Mouse (Mus musculus) C2C12 (cell line): ENCODE results near the gene Omp. TPM values are rescaled to one million over a fixed set of nuclear protein-coding genes. Genes with fewer than 3 reads are reported as not detected.
"Not testable (repeated sequence)": the region's sequence is repeated elsewhere in the genome, so short reads cannot be mapped to it uniquely, and the experiment has no call there.

Experiments used
- H3K27me3 ChIP-seq: one replicate; pipeline ENCODE4 v1.6.1; 2011; ENCODE audit not compliant: control insufficient read depth, insufficient read depth, insufficient read length
- H3K36me3 ChIP-seq: one replicate; pipeline ENCODE4 v1.6.1; 2011; ENCODE audit not compliant: control insufficient read depth, insufficient read depth
- H3K4me3 ChIP-seq: one replicate; pipeline ENCODE4 v1.5.1; 2011; ENCODE audit warnings: mild to moderate bottlenecking, control low read depth; ENCODE audit not compliant: poor library complexity, insufficient read depth, severe bottlenecking
- H3K79me2 ChIP-seq: one replicate; pipeline ENCODE4 v1.6.1; 2011; ENCODE audit not compliant: control insufficient read depth, insufficient read depth
- H3K79me3 ChIP-seq: one replicate; pipeline ENCODE4 v1.6.1; 2011; ENCODE audit warnings: low read depth, control low read depth
- H3ac ChIP-seq: one replicate; pipeline ENCODE3; 2011; ENCODE audit warnings: low read depth; ENCODE audit not compliant: control insufficient read depth, insufficient read length
- CEBPB ChIP-seq: IDR thresholded peaks from one replicate; pipeline ENCODE4 v1.6.1; 2011; ENCODE audit warnings: low read depth, mild to moderate bottlenecking, control low read depth, moderate library complexity
- CTCF ChIP-seq: IDR thresholded peaks from one replicate; pipeline ENCODE4 v1.5.1; 2011; ENCODE audit not compliant: control insufficient read depth, insufficient read depth, insufficient read length
- FOSL1 ChIP-seq: IDR thresholded peaks from one replicate; pipeline ENCODE4 v1.8.0; 2011; ENCODE audit warnings: mild to moderate bottlenecking, low read length; ENCODE audit not compliant: poor library complexity, insufficient read depth, severe bottlenecking
- MAX ChIP-seq: IDR thresholded peaks from one replicate; pipeline ENCODE4 v1.6.1; 2011; ENCODE audit warnings: mild to moderate bottlenecking, control low read depth
- MYOD1 ChIP-seq: IDR thresholded peaks from one replicate; pipeline ENCODE4 v1.6.1; 2011; ENCODE audit warnings: low read depth; ENCODE audit not compliant: control insufficient read depth, insufficient read length
- MYOG ChIP-seq: IDR thresholded peaks from one replicate; pipeline ENCODE4 v1.6.1; 2011; ENCODE audit not compliant: control insufficient read depth, insufficient read length; ENCODE audit errors: extremely low read depth
- USF1 ChIP-seq: IDR thresholded peaks from one replicate; pipeline ENCODE4 v1.6.1; 2011; ENCODE audit warnings: low read depth, mild to moderate bottlenecking, control low read depth, moderate library complexity
- polyA plus RNA-seq: library from polyadenylated mRNA; unstranded; fragments of >200 nt; fragmentation: generic; extraction: Trizol; gene quantifications from one replicate; pipeline ENCODE4 v1.2.1, GENCODE M21; 2012; ENCODE audit warnings: missing spikeins

The Omp gene
- polyA plus RNA-seq, 1 experiment: 0.40 TPM

DNA sequence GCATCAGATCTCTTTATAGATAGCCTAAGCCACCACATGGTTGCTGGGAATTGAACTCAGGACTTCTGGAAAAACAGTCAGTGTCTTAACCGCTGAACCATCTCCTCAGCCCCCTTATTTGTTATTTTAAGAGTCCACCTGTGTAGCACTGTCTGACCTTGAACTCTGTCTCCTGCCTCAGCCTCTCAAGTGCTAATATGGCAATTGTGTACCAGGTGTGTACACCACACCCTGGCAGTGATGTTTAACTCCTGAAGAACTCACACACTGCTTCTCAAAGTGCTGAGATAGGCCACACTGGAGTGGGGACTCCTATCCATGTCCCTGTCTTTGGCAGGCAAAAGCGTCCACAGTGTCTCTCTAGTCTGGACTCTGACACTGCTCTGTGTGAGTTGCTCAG lies 43.4 kb upstream of the Omp start:
- no peaks in the 10 kb centered on the region for H3K79me3 ChIP-seq
- H3K27me3 ChIP-seq: peaks cover 8% of the 10 kb centered on the region
- TF ChIP-seq USF1: no peak
- no peak for TF ChIP-seq FOSL1
- TF ChIP-seq MAX: no peak
- no peak for TF ChIP-seq MYOD1
- no peak for TF ChIP-seq CTCF
- TF ChIP-seq CEBPB: no peak
- no peak for TF ChIP-seq MYOG
- no peaks in the 10 kb centered on the region for H3K79me2 ChIP-seq
- H3K36me3 ChIP-seq: no peaks in the 10 kb centered on the region
- H3K4me3 ChIP-seq: no peak overlapping the region
- no peak overlapping the region for H3ac ChIP-seq

DNA sequence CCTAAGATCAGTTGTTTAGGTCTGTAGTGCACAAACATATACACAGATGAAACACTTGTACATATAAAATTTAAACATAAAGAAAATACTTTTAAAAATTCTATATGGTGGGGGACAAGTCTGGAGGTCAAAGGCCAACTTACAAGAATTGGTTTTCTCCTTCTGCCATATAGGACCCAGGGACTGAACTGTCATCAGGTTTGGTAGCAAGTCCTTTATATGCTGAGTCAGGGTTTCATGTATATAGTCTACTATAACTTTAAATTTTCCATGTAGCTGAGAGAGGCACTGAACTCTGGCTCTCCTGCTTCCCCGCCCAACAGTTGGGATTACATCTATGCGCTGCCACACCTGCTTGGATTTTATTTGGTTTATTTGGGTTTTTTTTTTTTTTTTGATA lies 42.9 kb upstream of the Omp start:
- Histone ChIP-seq H3K27me3 (peaks cover 4% of the 10 kb centered on the region), H3K36me3 (no peaks in the 10 kb centered on the region), H3K79me3 (no peaks in the 10 kb centered on the region), H3K79me2 (no peaks in the 10 kb centered on the region), H3K4me3 (no peak overlapping the region), H3ac (no peak overlapping the region)
- TF ChIP-seq FOSL1 (no peak), USF1 (no peak), MYOD1 (no peak), CEBPB (no peak), CTCF (no peak), MAX (no peak), MYOG (no peak)

DNA sequence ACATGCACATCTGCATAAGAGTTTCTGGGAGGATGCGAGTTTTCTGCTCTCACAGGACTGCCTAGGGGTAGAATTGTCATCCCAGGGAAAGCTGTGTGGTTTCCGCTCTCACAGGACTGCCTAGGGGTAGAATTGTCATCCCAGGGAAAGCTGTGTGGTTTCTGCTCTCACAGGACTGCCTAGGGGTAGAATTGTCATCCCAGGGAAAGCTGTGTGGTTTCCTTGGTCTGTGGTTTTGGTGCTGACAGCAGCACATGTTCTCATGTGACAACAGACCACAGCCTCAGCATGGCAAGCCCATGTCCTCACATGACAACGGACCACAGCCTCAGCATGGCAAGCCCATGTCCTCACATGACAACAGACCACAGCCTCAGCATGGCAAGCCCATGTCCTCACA lies 42.0 kb upstream of the Omp start:
- not testable (repeated sequence) for H3K27me3 ChIP-seq, H3K36me3 ChIP-seq

DNA sequence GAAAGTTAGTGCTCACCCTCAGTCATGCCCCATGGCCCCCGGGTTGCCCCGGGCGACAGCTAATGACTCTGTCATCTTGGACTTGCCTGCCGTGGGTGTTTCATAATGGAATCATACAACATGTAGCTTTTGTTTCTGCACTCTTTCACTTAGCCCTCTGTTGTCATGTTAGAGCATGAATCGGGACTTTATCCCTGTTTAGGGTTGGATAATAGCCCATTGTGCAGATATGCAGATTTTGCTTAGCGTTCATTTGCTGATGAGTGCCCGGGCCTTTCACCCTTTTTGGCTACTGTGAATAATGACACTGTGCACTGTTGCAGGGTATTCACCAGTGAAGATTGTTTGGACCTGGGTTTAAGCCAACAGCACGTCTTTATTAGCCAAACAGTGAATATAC lies 41.3 kb upstream of the Omp start:
- Histone ChIP-seq H3K79me3 (no peaks in the 10 kb centered on the region), H3K36me3 (no peaks in the 10 kb centered on the region), H3ac (no peak overlapping the region), H3K79me2 (no peaks in the 10 kb centered on the region), H3K27me3 (no peaks in the 10 kb centered on the region), H3K4me3 (no peak overlapping the region)
- no peak for TF ChIP-seq CTCF
- TF ChIP-seq CEBPB: no peak
- no peak for TF ChIP-seq MYOG
- TF ChIP-seq MYOD1: no peak
- TF ChIP-seq USF1: no peak
- no peak for TF ChIP-seq FOSL1
- TF ChIP-seq MAX: no peak

More for the DNA sequence above, 42.0 kb upstream of the Omp start:
- H3K79me3 ChIP-seq, H3K4me3 ChIP-seq, H3ac ChIP-seq, H3K79me2 ChIP-seq: not testable (repeated sequence)

DNA sequence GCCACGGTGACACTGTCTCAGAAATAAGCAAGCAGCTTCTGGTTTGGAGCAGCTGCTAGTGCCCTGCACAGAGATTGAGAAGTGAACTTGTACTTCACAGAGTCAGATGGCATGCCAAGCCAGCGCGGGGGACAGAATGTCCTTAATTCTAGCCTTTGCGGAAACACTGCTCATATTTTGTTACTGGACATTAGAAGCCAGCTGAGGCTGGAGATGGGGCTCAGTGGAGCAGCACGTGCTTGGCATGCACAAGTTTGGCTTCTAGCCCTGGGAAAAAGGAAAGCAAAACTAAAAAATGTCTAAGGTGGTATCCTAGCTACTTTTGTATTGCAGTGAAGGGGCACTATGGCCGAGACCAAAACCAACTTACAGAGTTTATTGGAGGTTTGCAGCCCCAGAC lies 40.0 kb upstream of the Omp start:
- H3K79me2 ChIP-seq: no peaks in the 10 kb centered on the region
- no peak overlapping the region for H3K4me3 ChIP-seq

DNA sequence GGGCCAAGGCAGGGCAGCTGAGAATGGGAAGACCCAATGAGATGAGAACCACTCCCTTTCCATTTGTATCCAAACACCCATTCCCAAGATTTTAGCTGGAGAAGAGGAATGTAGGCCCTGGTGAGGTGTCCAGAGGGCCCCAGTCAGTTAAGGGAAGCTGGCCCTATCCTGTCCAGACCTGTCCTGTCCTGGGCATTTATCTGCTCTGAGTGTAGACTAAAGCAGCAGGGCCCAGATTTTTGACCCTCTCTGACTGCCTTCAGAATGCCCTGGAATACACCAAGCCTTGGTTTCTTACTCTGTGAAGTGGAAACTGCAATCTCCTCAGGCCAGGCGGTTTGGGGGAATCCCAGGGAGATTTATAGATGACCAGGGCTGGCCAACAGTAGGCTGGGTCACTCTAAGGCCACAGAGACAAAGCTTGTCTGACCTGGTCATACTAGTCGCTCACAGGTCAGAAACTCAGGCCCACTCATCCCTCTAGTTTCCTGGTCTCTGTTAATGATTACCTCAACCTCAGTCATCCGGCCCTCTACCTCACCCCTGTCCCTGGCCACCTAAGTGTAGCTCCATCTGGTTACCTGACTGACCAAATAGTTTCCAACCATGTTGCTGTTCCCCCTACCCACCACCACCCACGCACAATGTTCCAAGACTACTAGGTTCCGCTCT lies 33.4 kb upstream of the Omp start:
- H3K27me3 ChIP-seq: no peaks in the 10 kb centered on the region
- peak overlapping the region; percentile 85 for H3ac ChIP-seq
- TF ChIP-seq MYOD1 (no peak), CEBPB (no peak), MAX (no peak), FOSL1 (no peak), CTCF (no peak), MYOG (no peak), USF1 (no peak)
- no peaks in the 10 kb centered on the region for H3K36me3 ChIP-seq
- no peaks in the 10 kb centered on the region for H3K79me3 ChIP-seq
- peak overlapping the region; percentile 34 for H3K4me3 ChIP-seq
- H3K79me2 ChIP-seq: no peaks in the 10 kb centered on the region

More for the DNA sequence above, 40.0 kb upstream of the Omp start:
- no peak for TF ChIP-seq MYOD1
- no peak for TF ChIP-seq CTCF
- no peak for TF ChIP-seq CEBPB
- no peak for TF ChIP-seq MYOG
- no peak for TF ChIP-seq FOSL1
- no peak for TF ChIP-seq MAX
- no peak for TF ChIP-seq USF1
- H3K36me3 ChIP-seq: no peaks in the 10 kb centered on the region
- H3ac ChIP-seq: no peak overlapping the region
- H3K27me3 ChIP-seq: no peaks in the 10 kb centered on the region
- H3K79me3 ChIP-seq: no peaks in the 10 kb centered on the region
